Mouse (Mus musculus) heart, postnatal 0 days (tissue): Measurements from ENCODE around the gene Ccdc80. TPM values are rescaled to one million over a fixed set of nuclear protein-coding genes. Genes with fewer than 3 reads are reported as not detected.

Source experiments
- ATAC-seq: fragments of 200-750 bp; cut with Nextera tagmentation; 2 replicates; pipeline ENCODE4 v1.8.0; 2017; ENCODE audit warnings: low read depth, moderate number of reproducible peaks, moderate library complexity; ENCODE audit not compliant: insufficient read depth
- DNase-seq: peaks from one replicate; pipeline ENCODE4 v3.0.0-alpha.2; 2016; ENCODE audit warnings: low spot score
- H3K27ac ChIP-seq: fragments of 300-500 bp; sonication (generic); 2 replicates; pipeline ENCODE4 v1.5.1; 2014; ENCODE audit warnings: low read depth, mild to moderate bottlenecking
- H3K27me3 ChIP-seq: fragments of 300-500 bp; sonication (generic); 2 replicates; pipeline ENCODE4 v1.6.1; 2014; ENCODE audit warnings: low read length, mixed read lengths; ENCODE audit not compliant: control insufficient read depth, insufficient read depth
- H3K36me3 ChIP-seq: fragments of 300-500 bp; sonication (generic); replicated peaks from 2 replicates; pipeline ENCODE4 v1.6.1; 2014; ENCODE audit warnings: low read length, mixed read lengths; ENCODE audit not compliant: control insufficient read depth, insufficient read depth
- H3K4me1 ChIP-seq: fragments of 300-500 bp; sonication (generic); 2 replicates; pipeline ENCODE4 v1.6.1; 2014; ENCODE audit warnings: antibody characterized with exemption; ENCODE audit not compliant: control insufficient read depth, insufficient read depth
- H3K4me2 ChIP-seq: fragments of 300-500 bp; sonication (generic); 2 replicates; pipeline ENCODE4 v1.6.1; 2014; ENCODE audit warnings: low read depth, mild to moderate bottlenecking, low read length, moderate library complexity
- H3K4me3 ChIP-seq: fragments of 300-500 bp; sonication (generic); 2 replicates; pipeline ENCODE4 v1.5.1; 2014; ENCODE audit warnings: low read depth, low read length
- H3K9ac ChIP-seq: fragments of 300-500 bp; sonication (generic); replicated peaks from 2 replicates; pipeline ENCODE4 v1.6.1; 2014; ENCODE audit warnings: low read depth, low read length, mixed read lengths
- H3K9me3 ChIP-seq: fragments of 300-500 bp; sonication (generic); replicated peaks from 2 replicates; pipeline ENCODE4 v1.6.1; 2016; ENCODE audit warnings: low read length; ENCODE audit not compliant: control insufficient read depth
- CTCF ChIP-seq: IDR thresholded peaks from 2 replicates; pipeline ENCODE4 v1.5.1; 2016; ENCODE audit warnings: antibody characterized with exemption, control low read depth, low read depth
- EP300 ChIP-seq: IDR thresholded peaks from 2 replicates; pipeline ENCODE4 v1.6.1; 2016; ENCODE audit warnings: antibody characterized with exemption, low read depth
- WGBS: fragments of 180-500 bp; shearing (Covaris S2); extraction: QIAGEN DNeasy Blood & Tissue Kit; methylation state at CpG from one replicate; pipeline ENCODE4 v1.1.7; 2014; 5-methylcytosine and 5-hydroxymethylcytosine counted together
- polyA plus RNA-seq: library from polyadenylated mRNA; unstranded; fragments of >200 nt; fragmentation: Nextera tagmentation; extraction: Ambion mirVana; gene quantifications from 2 replicates; pipeline ENCODE4 v1.2.1, GENCODE M21; 2015
- total RNA-seq: library from RNA; depleted of rRNA; stranded (reverse); fragments of >200 nt; gene quantifications from 2 replicates; pipeline ENCODE4 v1.2.3, GENCODE M21; 2014; ENCODE audit warnings: low replicate concordance

Gene Ccdc80
- total and polyA plus RNA-seq, 2 experiments from 2014 or later = 61.4 to 75.3 TPM

DNA sequence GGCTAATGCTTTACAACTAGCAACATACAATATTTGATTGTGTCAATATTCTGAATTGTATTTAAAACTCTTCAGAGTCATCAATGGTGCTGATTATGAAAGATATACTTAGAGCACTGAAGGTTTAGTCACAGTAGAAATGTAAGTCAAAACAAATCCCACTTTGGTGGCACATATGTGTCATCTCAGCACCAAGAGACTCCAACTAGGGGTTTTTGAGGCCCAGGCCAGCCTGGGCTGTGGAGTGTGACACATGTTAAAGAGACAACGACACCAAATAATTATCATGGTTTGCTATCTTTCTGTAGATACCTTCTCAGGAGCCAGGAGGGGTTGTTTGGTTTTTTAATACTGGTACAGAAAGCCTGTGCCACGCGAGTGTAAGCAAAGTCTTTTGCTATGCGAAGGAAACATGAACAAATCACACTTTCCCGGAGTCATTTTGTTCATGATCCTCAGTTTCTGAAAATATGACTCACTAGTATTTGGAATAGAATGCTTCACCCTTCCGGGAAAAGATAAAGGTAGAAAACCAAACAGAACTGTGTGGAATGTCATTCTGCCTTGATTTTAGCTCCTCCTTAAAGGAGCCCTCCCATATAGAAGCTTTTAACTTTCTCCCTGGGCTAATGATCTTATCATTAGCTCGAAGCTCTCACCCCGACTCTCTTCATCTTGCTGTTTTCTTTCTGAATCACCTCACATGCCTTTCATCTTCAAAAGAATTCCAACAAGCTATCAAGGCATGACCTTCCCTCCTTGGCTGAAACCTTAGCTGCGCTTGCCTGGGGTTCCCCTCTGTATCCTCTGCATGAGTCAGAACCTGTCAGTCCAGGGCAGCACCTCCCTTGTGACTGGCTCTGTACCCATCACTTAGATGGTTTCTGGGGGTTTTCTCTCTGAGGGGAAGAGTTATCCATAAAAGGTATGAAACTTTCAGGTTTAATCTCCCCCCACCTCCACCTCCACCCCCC, 31.3 kb downstream of the Ccdc80 start:
- Histone ChIP-seq H3K27me3 (no peaks in the 10 kb centered on the region), H3K4me2 (no peak overlapping the region), H3K4me1 (peaks cover 9% of the 10 kb centered on the region), H3K9me3 (no peaks in the 10 kb centered on the region), H3K9ac (no peak overlapping the region), H3K36me3 (peaks cover 22% of the 10 kb centered on the region), H3K27ac (no peak overlapping the region), H3K4me3 (no peak overlapping the region)
- TF ChIP-seq CTCF = no peak
- no peak for TF ChIP-seq EP300
- no peak for DNase-seq
- no peak for ATAC-seq
- 41% methylated on average over 9 of the region's 9 CpGs for WGBS

DNA sequence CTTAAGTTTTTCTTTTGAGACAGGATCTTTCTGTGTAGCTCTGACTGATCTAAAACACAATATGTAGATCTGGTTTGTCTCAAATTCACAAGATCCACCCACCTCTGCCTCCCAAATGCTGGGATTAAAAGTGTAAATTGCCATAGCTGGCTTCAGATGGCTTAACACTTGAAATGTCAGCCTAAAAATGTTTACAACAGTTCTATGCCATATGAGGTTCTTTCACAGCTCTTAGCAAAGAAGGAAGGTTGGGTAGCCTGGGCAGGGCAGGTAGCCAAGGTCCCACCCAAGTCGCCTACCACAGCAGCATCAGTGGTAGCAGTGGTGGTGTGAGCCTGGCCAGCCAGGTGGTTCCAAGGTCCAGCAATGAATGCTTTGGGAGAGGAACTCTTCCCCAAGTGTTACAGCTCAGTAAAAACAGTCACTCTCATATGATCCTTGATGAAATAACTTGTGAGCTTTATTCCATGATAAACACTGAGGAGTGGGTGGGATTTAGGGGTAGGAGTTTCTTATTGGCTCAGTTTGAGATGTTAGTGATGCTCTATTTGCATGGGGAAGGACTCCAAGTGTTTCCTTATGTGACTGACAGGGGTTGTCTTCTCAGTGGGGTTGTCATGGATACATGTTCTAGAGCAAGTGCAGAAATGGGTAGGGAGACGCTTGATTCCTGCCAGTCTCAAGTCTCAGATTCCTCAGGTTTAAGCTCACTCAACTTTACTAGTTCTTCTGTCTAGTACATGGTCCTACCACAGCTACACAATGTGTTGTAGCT, 34.9 kb downstream of the Ccdc80 start:
- no peak overlapping the region for H3K9ac ChIP-seq
- H3K9me3 ChIP-seq = no peaks in the 10 kb centered on the region
- no peaks in the 10 kb centered on the region for H3K4me1 ChIP-seq
- H3K27me3 ChIP-seq = no peaks in the 10 kb centered on the region
- H3K4me3 ChIP-seq = no peak overlapping the region
- 87% methylated on average over 2 of the region's 2 CpGs for WGBS
- H3K4me2 ChIP-seq = no peak overlapping the region
- DNase-seq (no peak), ATAC-seq (no peak)
- H3K36me3 ChIP-seq = peaks cover 21% of the 10 kb centered on the region
- no peak for TF ChIP-seq EP300
- TF ChIP-seq CTCF = no peak
- H3K27ac ChIP-seq = no peak overlapping the region

DNA sequence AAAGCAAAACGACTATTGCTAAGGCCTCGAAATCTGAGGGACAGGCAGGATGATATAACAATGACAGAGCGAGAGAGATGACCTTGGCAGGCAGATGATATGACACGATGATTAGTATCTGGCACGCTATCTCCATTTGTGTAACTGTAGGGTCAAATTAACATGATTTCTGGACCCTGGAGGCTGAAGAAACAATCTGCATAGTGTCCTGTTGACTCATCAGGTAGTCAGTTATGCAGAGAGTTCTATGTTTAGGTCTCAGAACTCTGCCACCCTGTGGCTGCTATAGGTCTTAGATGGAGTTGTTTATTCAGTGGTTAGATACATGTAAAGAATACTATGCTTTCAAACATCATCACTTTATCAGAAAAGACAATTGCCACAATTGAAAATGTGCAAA, 48.5 kb downstream of the Ccdc80 start:
- no peak overlapping the region for H3K9ac ChIP-seq
- H3K27ac ChIP-seq = no peak overlapping the region
- no peaks in the 10 kb centered on the region for H3K4me1 ChIP-seq
- peak; percentile 41; the same call in 1 of the 2 replicates for ATAC-seq
- no peaks in the 10 kb centered on the region for H3K9me3 ChIP-seq
- peak; percentile 42 for TF ChIP-seq CTCF
- no peak for TF ChIP-seq EP300
- no peaks in the 10 kb centered on the region for H3K27me3 ChIP-seq
- 83% methylated on average over 5 of the region's 5 CpGs for WGBS
- peaks cover 48% of the 10 kb centered on the region for H3K36me3 ChIP-seq
- DNase-seq = no peak
- no peak overlapping the region for H3K4me2 ChIP-seq
- no peak overlapping the region for H3K4me3 ChIP-seq

DNA sequence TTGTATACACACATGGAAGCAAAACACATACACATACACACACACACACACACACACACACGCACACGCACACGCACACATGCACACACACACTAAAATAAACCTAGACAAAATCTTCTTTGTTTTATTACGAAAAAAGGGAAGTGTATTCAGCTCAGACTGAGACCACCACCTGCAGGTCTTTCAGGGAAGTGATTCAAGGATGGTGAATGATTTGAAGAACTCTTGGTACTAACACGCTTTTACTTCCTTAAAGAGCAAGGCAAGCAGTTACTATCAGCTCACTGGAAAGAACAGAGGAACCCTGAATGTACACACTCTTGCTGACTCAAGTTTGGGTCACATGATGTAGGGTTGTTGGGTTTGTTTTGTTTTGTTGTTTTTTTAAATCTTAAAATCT, 49.4 kb downstream of the Ccdc80 start:
- H3K27ac ChIP-seq = no peak overlapping the region
- WGBS = 86% methylated on average over 5 of the region's 5 CpGs
- H3K9me3 ChIP-seq = no peaks in the 10 kb centered on the region
- H3K4me3 ChIP-seq = no peak overlapping the region
- no peak overlapping the region for H3K4me2 ChIP-seq
- H3K27me3 ChIP-seq = no peaks in the 10 kb centered on the region
- no peak for ATAC-seq
- H3K36me3 ChIP-seq = peaks cover 56% of the 10 kb centered on the region
- H3K9ac ChIP-seq = no peak overlapping the region
- peak; percentile 38 for TF ChIP-seq CTCF
- no peak for TF ChIP-seq EP300
- no peak for DNase-seq
- no peaks in the 10 kb centered on the region for H3K4me1 ChIP-seq

DNA sequence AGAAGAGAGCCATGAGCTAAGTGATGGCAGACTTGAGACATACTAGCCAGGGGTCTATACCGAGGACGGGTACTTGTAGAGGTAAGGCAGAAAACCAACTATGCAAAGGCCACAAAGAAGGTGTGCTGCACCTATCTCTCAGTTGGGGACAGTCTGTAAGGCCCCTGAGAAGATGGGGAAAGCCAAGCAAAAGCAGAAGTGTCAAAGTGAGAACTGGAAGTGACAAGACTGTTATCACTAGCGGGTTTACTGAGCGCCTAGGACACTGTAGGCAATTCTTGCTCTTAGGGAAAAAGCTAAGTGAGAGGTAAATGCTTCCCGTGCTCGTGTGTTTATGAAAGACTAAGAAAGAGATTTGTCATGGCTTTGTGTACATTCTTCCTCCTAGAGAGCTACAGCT, 51.9 kb downstream of the Ccdc80 start:
- Histone ChIP-seq H3K27me3 (no peaks in the 10 kb centered on the region), H3K4me1 (no peaks in the 10 kb centered on the region), H3K4me3 (no peak overlapping the region), H3K36me3 (peaks cover 69% of the 10 kb centered on the region), H3K9me3 (no peaks in the 10 kb centered on the region), H3K9ac (no peak overlapping the region), H3K4me2 (no peak overlapping the region), H3K27ac (no peak overlapping the region)
- no peak for ATAC-seq
- 81% methylated on average over 6 of the region's 6 CpGs for WGBS
- TF ChIP-seq CTCF (no peak), EP300 (no peak)
- DNase-seq = no peak
